Mouse (Mus musculus) gastrocnemius, adult 2 months (tissue): ENCODE data around the gene Ric8b. TPM values are rescaled to one million over a fixed set of nuclear protein-coding genes. Genes with fewer than 3 reads are reported as not detected.

ENCODE experiments used
- DNase-seq: peaks from one replicate; pipeline ENCODE4 v3.0.0; 2022
- H3K27ac ChIP-seq: fragments of 200-600 bp; 2 replicates; pipeline ENCODE4 v1.8.1; 2022; ENCODE audit warnings: mild to moderate bottlenecking
- H3K4me3 ChIP-seq: fragments of 200-600 bp; 2 replicates; pipeline ENCODE4 v1.8.1; 2022; ENCODE audit warnings: mild to moderate bottlenecking, moderate library complexity
- CTCF ChIP-seq: fragments of 200-600 bp; IDR thresholded peaks from 2 replicates; pipeline ENCODE4 v1.8.1; 2022; ENCODE audit warnings: antibody characterized with exemption, mild to moderate bottlenecking, moderate library complexity
- intact Hi-C: fragments of 180-260 bp; cut with DNase I; formaldehyde crosslinking; loops from one replicate; pipeline ENCODE4 v1.15.1; 2025
- total RNA-seq, 2 experiments: library from RNA; stranded (reverse); gene quantifications; 2 replicates each; pipeline ENCODE4 v1.2.3; 2021

Ric8b gene
- total RNA-seq, 2 experiments from 2014 or later, result 35.5 to 54.4 TPM

DNA sequence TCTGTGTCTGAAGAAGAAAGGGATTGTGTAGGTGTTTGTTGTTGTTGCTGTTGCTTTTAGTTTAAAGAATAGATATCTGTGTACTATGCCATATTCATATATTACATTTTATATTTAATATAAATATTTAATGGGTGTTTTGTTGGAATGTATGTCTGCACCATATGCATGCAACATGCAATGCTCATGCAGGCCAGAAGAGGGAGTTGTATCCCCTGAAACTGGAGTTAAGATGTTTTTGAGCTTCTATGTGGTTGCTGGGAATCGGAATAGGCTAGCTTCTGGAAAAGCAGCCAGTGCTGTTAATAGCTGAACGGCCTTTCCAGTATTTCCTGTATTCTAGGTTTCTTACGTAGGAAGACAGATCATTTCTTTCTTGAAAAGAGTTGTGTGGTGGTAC lies 28.3 kb downstream of the Ric8b start:
- TF ChIP-seq CTCF, result peak; percentile 52
- DNase-seq, result no peak
- Histone ChIP-seq H3K27ac (no peak overlapping the region), H3K4me3 (no peak overlapping the region)
- intact Hi-C loops, result no loop called here

DNA sequence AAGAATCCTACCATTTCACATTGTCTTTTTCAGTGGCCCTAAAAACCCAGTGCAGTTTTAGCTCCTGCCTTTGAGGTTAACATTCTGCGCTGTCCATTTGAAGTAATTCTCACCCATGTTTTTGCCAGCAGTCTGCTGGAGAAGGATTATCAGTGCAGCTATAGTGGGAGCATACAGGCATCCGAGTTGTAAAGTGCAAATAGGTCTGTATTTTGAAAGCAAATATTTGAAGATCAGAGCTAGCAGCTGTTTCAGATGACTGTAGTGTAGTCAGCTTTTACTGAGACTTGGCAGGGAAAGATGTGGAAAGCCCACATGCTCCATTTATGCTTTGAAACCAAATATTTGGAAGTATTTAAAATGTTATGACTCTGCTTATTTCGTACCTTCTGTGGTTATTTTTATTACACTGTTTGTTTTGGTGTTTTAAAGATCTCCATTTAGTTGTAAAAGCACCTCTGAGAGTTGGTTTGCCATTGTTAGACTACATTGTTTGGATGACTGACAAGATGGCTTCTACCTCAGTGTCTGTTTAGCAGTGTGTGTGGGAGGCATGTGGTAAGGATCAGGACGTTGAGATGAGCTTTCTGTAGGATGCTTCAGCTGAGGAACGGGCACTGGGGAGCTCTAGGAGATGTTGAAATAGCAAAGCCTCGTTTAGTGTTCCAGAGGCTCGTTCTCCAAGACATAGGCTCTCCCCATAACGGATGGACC lies 31.7 kb downstream of the Ric8b start:
- intact Hi-C loops, result no loop called here
- Histone ChIP-seq H3K4me3 (no peak overlapping the region; the same call in 1 of the 2 replicates), H3K27ac (peak overlapping the region; percentile 51)
- no peak for TF ChIP-seq CTCF
- no peak for DNase-seq

DNA sequence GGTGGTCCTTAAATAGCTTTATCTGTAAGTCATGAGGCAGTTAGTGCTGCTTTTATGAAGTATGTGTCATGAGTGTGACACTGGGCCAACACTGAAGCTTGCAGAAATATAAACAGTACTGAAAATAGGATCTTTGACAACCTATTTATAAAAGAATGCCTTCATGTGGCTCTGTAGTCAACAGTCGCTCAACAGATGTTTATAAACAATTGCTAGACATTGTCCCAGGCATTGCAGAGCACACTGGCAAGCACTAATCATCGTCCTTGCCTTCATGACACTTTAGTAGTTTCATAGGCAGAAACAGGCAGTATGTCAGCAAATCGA lies 32.2 kb downstream of the Ric8b start:
- DNase-seq, result no peak
- H3K27ac ChIP-seq, result peak overlapping the region; percentile 51
- no peak for TF ChIP-seq CTCF

DNA sequence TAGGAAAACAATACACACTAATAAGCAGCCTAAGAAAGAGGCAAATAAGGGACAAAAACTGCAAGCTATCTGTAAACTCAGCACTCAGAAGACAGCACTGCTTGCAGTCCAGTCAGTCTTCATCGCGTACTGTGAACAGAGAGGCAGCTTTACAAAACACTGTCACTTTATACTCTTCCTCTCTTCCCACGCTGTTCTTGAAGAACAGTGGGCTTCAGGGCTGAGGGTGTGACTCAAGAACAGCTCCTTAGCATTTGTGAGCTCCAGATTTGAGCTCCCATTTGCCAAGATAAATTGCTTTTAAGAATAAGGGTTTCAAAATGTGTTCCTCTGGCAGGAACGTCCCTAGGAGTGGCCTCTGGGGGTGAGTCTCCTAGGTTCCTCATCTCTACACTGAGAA lies 33.0 kb downstream of the Ric8b start:
- H3K27ac ChIP-seq, result peak overlapping the region; percentile 51; the same call in 1 of the 2 replicates
- TF ChIP-seq CTCF, result no peak
- intact Hi-C loops, result no loop called here
- no peak for DNase-seq
- no peak overlapping the region for H3K4me3 ChIP-seq

More for the DNA sequence above, 32.2 kb downstream of the Ric8b start:
- no peak overlapping the region; the same call in 1 of the 2 replicates for H3K4me3 ChIP-seq
- intact Hi-C loops, result no loop called here

DNA sequence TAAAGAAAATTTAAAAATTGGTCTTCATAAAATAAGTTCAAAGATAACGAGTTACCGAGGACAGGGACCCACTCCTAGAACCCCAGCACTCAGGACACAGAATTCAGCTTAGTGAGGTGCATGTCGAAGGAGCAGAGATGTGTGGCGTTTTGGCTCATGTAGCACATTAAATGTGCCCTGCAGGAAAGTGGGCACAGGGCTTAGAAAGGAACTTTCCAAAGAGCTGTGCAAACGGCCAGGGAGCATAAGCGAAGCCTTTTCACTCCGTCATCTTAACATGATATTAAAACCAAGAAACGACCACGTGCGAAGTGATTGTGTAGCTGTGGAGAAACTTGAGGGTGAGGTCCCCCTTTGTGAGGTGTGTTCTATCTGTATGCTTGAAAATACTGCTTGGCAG lies 36.8 kb downstream of the Ric8b start:
- DNase-seq, result no peak
- H3K27ac ChIP-seq, result no peak overlapping the region
- intact Hi-C loops, result no loop called here
- H3K4me3 ChIP-seq, result no peak overlapping the region
- no peak for TF ChIP-seq CTCF

DNA sequence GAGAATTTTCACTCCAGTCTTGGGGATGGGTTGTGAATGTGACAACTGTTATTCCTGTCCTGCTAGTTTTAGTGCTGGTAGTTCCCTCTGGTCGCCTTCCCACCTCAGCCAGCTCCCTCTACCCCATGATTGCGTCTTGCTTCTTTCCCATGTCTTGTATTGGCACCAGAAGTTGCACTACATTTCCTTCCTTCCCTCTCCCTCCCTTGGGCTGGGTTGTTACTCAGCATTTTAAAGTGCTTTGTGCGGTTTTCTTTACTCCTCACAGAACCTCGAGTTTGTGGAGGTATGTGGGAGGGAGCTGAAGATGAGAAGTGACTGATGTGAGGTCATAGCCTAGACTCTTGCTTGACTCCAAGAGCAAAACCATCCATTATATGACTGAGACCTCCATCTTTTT lies 38.8 kb downstream of the Ric8b start:
- TF ChIP-seq CTCF, result no peak
- intact Hi-C loops, result no loop called here
- H3K27ac ChIP-seq, result no peak overlapping the region
- no peak overlapping the region for H3K4me3 ChIP-seq
- no peak for DNase-seq

DNA sequence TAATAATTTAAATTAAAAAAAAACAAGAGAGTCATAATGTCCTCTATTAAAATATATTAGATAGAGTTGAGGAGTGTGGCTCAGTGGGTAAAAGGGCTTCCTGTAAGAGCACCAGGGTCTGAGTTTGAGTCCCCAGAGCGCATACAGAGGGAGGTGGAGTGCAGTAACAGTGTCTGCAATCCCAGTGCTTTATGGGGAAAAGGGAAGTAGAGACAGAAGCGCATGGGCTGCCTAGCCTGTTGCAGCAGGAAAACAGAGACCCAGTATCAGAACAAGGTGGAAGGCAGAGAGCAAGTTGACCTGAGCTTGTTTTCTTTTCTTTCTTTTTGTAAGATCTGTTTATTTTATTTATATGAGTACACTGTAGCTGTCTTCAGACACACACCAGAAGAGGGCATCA lies 41.2 kb downstream of the Ric8b start:
- Histone ChIP-seq H3K27ac (no peak overlapping the region), H3K4me3 (no peak overlapping the region)
- DNase-seq, result no peak
- no peak for TF ChIP-seq CTCF
- intact Hi-C loops, result no loop called here

DNA sequence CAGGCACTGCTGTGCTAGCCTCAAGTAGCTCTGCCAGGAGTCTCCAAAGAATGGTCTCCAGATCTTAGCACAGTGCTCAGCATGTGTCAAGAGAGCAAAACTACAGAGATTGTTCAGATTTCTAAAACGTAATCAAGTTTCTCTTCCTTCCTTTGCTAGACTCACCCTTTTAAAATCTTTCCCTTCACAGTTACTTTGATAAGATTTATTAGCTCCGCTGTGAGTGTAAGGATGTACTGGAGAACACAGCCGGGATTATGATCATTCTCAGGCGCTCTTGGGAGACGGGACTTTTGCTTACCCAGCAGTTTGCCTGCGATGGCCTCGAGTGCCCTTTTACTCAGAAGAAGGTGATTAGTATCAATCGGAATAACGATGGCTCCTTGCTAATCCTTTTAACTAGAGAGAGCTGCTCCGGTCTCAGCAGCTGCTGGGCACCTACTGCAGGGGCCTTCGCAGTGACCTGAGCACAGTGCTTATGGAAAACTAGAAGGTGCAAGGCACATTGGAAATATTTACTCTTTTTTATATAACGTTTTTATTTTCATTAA lies 43.0 kb downstream of the Ric8b start:
- intact Hi-C loops, result no loop called here
- no peak for DNase-seq
- H3K27ac ChIP-seq, result peak overlapping the region; percentile 53
- no peak for TF ChIP-seq CTCF
- no peak overlapping the region for H3K4me3 ChIP-seq

DNA sequence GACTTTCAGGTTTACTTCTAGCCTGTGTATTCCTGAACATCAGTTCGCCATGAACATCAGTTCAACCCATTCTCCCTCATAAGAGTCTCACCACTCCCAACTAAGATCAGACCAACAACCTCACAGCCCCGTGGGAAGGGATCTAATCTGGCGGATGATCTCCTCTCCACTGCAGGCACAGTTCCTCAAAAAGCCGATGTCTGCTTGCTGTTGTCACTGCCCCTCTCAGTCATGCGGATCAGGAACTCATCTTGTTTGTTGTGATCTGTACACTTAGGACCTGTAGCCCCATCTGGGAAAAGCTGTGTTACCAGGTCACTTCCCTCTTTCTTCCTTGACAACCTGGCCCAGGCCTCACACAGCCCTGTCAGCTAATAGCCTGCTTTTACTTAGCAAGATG lies 45.7 kb downstream of the Ric8b start:
- TF ChIP-seq CTCF, result no peak
- peak overlapping the region; percentile 21; the same call in 1 of the 2 replicates for H3K27ac ChIP-seq
- intact Hi-C loops, result no loop called here

DNA sequence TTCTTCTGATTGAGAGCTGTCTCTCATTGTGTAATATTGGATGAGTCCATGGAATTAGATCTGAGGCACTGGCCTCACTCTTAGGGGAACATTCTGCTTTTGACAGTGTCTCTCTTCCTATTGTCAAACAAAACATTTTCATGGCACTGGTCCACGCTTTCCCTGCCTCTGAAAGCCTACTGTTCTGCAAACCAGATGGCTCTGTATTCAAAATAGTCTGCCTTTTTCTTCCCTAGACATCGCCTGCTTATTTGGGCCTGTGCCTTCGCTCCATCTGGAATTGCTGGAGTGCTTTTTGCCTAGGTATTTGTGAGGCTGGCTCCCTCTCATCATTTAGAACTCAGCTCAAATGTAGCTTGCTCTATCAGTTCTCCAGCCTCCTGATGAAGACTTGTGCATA lies 46.3 kb downstream of the Ric8b start:
- Histone ChIP-seq H3K27ac (peak overlapping the region; percentile 41), H3K4me3 (no peak overlapping the region)
- TF ChIP-seq CTCF, result no peak
- DNase-seq, result no peak
- intact Hi-C loops, result no loop called here

More for the DNA sequence above, 45.7 kb downstream of the Ric8b start:
- no peak overlapping the region for H3K4me3 ChIP-seq
- DNase-seq, result no peak

DNA sequence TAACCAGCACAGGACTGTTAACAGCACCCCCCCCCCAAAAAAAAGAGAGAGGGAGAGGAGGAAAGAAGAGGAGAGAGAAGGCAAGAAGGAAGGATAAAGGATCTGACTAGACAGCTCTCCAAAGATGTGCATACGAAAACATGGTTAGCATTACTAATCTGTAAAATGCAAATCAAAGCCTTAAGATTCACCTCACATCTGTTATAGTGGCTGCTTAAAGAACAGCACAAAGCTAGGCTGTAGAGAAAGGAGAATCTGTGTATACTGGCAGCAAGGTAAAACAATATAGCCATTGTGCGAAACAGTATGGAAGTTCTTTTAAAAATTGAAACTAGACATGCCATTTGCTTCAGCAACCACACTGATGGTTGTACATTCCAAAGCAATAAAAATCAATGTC lies 49.1 kb downstream of the Ric8b start:
- no peak for DNase-seq
- Histone ChIP-seq H3K4me3 (no peak overlapping the region), H3K27ac (peak overlapping the region; percentile 88; the same call in 1 of the 2 replicates)
- TF ChIP-seq CTCF, result no peak
- intact Hi-C loops, result loop anchor here (5.0 kb wide), 1 partner anchor 44 kb away; no protein-coding TSS in a partner anchor

DNA sequence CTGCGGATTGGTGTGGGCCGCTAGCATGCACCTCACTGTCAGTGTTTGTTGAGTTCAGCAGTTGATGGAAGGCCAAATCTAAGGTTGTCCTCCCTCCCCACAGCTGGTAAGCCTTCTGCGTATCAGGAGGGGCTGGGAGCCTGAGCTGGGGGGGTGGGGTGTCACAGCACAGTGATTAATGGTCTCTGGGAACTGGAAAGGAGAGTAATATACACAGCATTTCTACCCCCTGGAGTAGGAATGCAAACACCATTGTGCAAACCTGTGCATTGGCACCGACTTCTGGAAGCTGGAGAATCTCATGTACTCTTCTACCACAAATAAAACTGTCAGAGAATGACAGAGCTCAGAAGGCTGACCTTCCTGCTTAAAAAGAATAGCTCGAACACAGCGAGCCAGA lies 50.2 kb downstream of the Ric8b start:
- Histone ChIP-seq H3K27ac (peak overlapping the region; percentile 88), H3K4me3 (peak overlapping the region; percentile 50)
- intact Hi-C loops, result loop anchor here (2.0 to 5.0 kb wide), 2 partner anchors 31 to 45 kb away; no protein-coding TSS in a partner anchor
- peak; percentile 50 for DNase-seq
- no peak for TF ChIP-seq CTCF

DNA sequence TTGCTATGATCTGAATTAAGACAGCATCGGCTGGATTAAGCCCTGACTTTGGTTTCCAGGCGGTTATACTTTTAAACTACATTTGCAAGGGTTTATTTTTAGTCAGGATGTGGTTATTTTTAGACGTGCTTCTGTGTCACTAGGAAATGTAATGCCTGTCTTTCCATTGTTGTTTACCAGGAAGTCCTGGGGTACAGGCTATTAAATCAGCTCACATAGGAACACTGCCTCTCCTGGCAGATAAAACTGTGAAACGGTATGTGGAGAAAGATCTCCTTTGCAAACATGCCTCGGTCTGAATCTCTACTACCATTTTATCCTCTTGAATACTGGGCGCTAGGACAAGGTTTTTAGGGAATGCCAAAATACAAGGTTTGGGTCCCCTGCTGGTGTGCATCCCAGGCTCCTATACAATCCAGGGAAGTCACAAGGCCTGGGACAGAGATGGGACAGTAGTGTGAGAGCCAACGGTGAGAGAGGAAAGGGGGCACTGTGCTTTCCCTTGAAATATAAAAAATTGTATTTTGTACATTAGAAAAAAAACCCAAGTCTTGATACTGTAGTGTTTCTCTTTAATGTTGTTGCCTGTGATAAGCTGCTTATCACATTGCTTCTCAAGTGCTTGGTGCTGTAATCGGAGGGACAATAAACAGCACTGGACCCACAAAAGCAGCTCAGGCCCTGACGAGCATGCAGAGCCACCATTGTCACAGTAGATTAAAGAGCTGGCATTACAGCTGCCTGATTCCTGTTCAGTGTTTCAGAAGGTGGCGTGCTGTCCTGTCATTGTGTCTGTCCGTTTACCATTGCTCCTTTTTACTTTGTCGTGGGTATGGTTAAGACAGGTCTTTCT lies 51.7 kb downstream of the Ric8b start:
- peak overlapping the region; percentile 88 for H3K27ac ChIP-seq
- no peak for DNase-seq
- intact Hi-C loops, result loop anchor here (2.0 to 5.0 kb wide), 2 partner anchors 32 to 47 kb away; no protein-coding TSS in a partner anchor
- TF ChIP-seq CTCF, result peak; percentile 13; the same call in 1 of the 2 replicates
- peak overlapping the region; percentile 50 for H3K4me3 ChIP-seq
